Mouse (Mus musculus) right cerebral cortex, postnatal 10 days (tissue): Measurements from ENCODE around the gene Gm9913.

Experiments
- DNase-seq, 2 experiments: peaks; one replicate each; pipeline ENCODE4 v3.0.0; 2021; ENCODE audit warnings: low spot score in 2 of 2

Gm9913 gene

DNA sequence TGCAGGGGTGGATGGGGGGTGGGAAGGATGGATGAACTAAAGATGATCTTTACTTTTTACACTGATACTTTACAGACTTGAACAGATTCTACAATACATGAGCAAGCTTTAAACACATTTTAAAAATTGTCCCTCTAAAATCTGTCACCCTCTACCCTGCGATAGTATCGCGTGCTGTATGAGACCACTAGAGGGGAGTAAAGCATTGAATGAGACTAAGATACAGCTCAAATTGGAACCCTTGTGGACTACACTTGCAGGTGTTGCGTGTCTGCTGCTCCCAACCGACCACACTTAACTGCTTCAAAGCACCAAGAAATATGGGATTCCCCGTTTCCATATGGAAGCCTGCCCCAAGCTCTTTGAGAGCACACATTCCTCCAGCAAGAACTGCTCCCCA, 50.9 kb downstream of the Gm9913 start:
- no peak for DNase-seq
